Mouse (Mus musculus) stomach, embryonic 15.5 days (tissue): ENCODE results near the gene Apon. TPM values are rescaled to one million over a fixed set of nuclear protein-coding genes. Genes with fewer than 3 reads are reported as not detected.
"Not testable (repeated sequence)": the region's sequence is repeated elsewhere in the genome, so short reads cannot be mapped to it uniquely, and the experiment has no call there.

ENCODE experiments used
- ATAC-seq: fragments of 200-750 bp; cut with Nextera tagmentation; 2 replicates; pipeline ENCODE4 v1.8.0; 2017; ENCODE audit warnings: low read depth, moderate number of reproducible peaks, moderate TSS enrichment; ENCODE audit not compliant: insufficient read depth, low FRiP score
- H3K27ac ChIP-seq: fragments of 300-500 bp; sonication (generic); 2 replicates; pipeline ENCODE4 v1.5.1; 2015; ENCODE audit warnings: mild to moderate bottlenecking, inconsistent platforms
- H3K27me3 ChIP-seq: fragments of 300-500 bp; sonication (generic); replicated peaks from 2 replicates; pipeline ENCODE4 v1.6.1; 2015; ENCODE audit warnings: inconsistent platforms
- H3K36me3 ChIP-seq: fragments of 300-500 bp; sonication (generic); 2 replicates; pipeline ENCODE4 v1.6.1; 2015; ENCODE audit warnings: inconsistent platforms
- H3K4me1 ChIP-seq: fragments of 300-500 bp; sonication (generic); 2 replicates; pipeline ENCODE4 v1.6.1; 2015; ENCODE audit warnings: inconsistent platforms
- H3K4me2 ChIP-seq: fragments of 300-500 bp; sonication (generic); 2 replicates; pipeline ENCODE4 v1.6.1; 2015; ENCODE audit warnings: mild to moderate bottlenecking, inconsistent platforms
- H3K4me3 ChIP-seq: fragments of 300-500 bp; sonication (generic); replicated peaks from 2 replicates; pipeline ENCODE4 v1.5.1; 2015; ENCODE audit warnings: inconsistent platforms
- H3K9ac ChIP-seq: fragments of 300-500 bp; sonication (generic); 2 replicates; pipeline ENCODE4 v1.6.1; 2015; ENCODE audit warnings: inconsistent platforms
- H3K9me3 ChIP-seq: fragments of 300-500 bp; sonication (generic); 2 replicates; pipeline ENCODE4 v1.6.1; 2016; ENCODE audit warnings: inconsistent platforms
- WGBS: fragments of 180-500 bp; shearing (Covaris S2); methylation state at CpG from one replicate; pipeline ENCODE4 v1.1.7; 2015; 5-methylcytosine and 5-hydroxymethylcytosine counted together
- polyA plus RNA-seq: library from polyadenylated mRNA; unstranded; fragments of >200 nt; fragmentation: Nextera tagmentation; extraction: Ambion mirVana; gene quantifications from 2 replicates; pipeline ENCODE4 v1.2.1, GENCODE M21; 2015

The Apon gene
- polyA plus RNA-seq, 1 experiment from 2014 or later, result 0.55 TPM

- Histone ChIP-seq H3K27me3 (no peaks in the 10 kb centered on the region), H3K36me3 (no peaks in the 10 kb centered on the region), H3K4me3 (no peak overlapping the region), H3K9me3 (no peaks in the 10 kb centered on the region), H3K4me1 (no peaks in the 10 kb centered on the region), H3K27ac (no peak overlapping the region), H3K9ac (no peak overlapping the region), H3K4me2 (no peak overlapping the region)
- ATAC-seq, result no peak
- 74% methylated on average over 22 of the region's 22 CpGs for WGBS
Observed at GRCm38 (mm10) chr10:128262300-128262699, 8.4 kb downstream of the Apon start.

- Histone ChIP-seq H3K9me3 (no peaks in the 10 kb centered on the region), H3K27ac (no peak overlapping the region), H3K9ac (no peak overlapping the region), H3K4me2 (no peak overlapping the region), H3K4me3 (no peak overlapping the region), H3K36me3 (no peaks in the 10 kb centered on the region), H3K27me3 (no peaks in the 10 kb centered on the region), H3K4me1 (no peaks in the 10 kb centered on the region)
- WGBS, result 77% methylated on average over 6 of the region's 6 CpGs
- ATAC-seq, result no peak
Observed at GRCm38 (mm10) chr10:128263393-128264310, 9.8 kb downstream of the Apon start.

DNA sequence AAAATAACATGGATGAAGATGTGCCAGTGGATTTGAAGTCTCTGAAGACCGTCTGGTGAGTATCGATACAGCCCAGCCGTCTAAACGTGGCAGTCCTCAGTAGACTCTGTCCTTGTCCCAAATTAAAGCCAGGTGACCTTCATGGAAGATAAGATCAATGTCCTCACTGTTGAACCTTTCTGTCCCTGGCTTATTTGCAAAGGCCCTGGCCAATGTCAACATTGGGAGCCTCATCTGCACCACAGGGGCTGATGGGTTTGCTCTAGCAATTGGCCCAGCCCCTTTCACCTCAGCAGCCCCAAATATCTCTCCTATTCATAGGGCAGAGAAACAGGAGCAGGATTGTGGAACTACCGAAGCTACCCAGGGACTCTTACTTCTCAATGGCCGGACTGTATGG, 14.5 kb downstream of the Apon start, which contains the start of gene Apof:
TSS of gene Apof (plus strand) at position 301 of the 400 bp plus-strand sequence.
- no peaks in the 10 kb centered on the region for H3K27me3 ChIP-seq
- H3K36me3 ChIP-seq, result no peaks in the 10 kb centered on the region
- H3K9ac ChIP-seq, result no peak within 1 kb of the TSS
- H3K4me1 ChIP-seq, result no peaks in the 10 kb centered on the region
- H3K4me3 ChIP-seq, result no peak within 1 kb of the TSS
- no peak within 1 kb of the TSS for H3K4me2 ChIP-seq
- H3K27ac ChIP-seq, result no peak within 1 kb of the TSS
- no peaks in the 10 kb centered on the region for H3K9me3 ChIP-seq
- ATAC-seq, result no peak
- WGBS, result 69% methylated on average over 6 of the region's 6 CpGs

GRCm38 (mm10) chr10:128269206-128269910, 15.5 kb downstream of the Apon start:
- WGBS, result 89% methylated on average over 16 of the region's 16 CpGs
- Histone ChIP-seq H3K9ac (no peak overlapping the region), H3K4me2 (peak overlapping the region; percentile 71; the same call in 1 of the 2 replicates), H3K27ac (no peak overlapping the region), H3K4me1 (no peaks in the 10 kb centered on the region), H3K36me3 (no peaks in the 10 kb centered on the region), H3K4me3 (no peak overlapping the region), H3K27me3 (no peaks in the 10 kb centered on the region), H3K9me3 (no peaks in the 10 kb centered on the region)
- no peak for ATAC-seq

DNA sequence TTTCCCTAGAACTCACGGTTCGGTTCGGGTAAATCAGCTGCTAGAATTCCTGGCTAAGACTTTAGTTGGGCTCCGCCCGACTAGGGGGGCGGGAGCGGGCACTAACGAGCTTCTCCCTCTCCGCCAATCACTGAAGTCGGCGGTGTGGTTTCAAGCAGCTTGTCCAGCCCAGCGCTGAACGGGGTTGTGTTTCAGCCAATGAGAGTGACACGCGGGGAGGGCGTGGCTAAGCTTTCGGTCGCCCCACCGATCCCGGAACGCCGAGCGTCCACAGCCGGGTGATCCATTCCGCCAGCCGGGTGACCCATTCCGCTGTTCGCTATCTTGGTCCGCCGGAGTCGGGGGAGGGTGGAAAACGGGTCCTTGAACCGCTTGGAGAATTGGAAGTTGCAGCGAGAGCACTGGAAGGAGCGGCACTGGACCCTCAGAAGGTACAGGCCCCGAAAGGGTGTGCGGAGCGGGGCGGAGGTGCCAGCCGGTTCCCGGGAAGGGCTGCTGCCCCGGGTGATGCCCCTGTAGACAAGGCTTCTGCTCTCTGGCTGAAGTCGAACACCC, 16.5 kb downstream of the Apon start, which contains the start of gene Stat2:
TSS of gene Stat2 (plus strand) at position 273 of the 555 bp plus-strand sequence.
- Histone ChIP-seq H3K4me1 (no peaks in the 10 kb centered on the region), H3K4me3 (peak within 1 kb of the TSS; percentile 84), H3K9ac (peak within 1 kb of the TSS; percentile 78), H3K27me3 (no peaks in the 10 kb centered on the region), H3K9me3 (no peaks in the 10 kb centered on the region), H3K4me2 (peak within 1 kb of the TSS; percentile 71), H3K27ac (peak within 1 kb of the TSS; percentile 72), H3K36me3 (no peaks in the 10 kb centered on the region)
- 0% methylated on average over 43 of the region's 43 CpGs for WGBS
- ATAC-seq, result peak; percentile 99

GRCm38 (mm10) chr10:128270866-128271265, 17.0 kb downstream of the Apon start:
- Histone ChIP-seq H3K27ac (peak overlapping the region; percentile 72), H3K9me3 (no peaks in the 10 kb centered on the region)

GRCm38 (mm10) chr10:128271883-128272282, 18.0 kb downstream of the Apon start:
- H3K9me3 ChIP-seq, result no peaks in the 10 kb centered on the region
- no peaks in the 10 kb centered on the region for H3K27me3 ChIP-seq
- WGBS, result 65% methylated on average over 2 of the region's 2 CpGs
- H3K4me1 ChIP-seq, result no peaks in the 10 kb centered on the region
- H3K9ac ChIP-seq, result no peak overlapping the region
- H3K36me3 ChIP-seq, result peaks cover 3% of the 10 kb centered on the region; the same call in 1 of the 2 replicates
- ATAC-seq, result no peak
- no peak overlapping the region for H3K4me2 ChIP-seq
- no peak overlapping the region for H3K4me3 ChIP-seq
- no peak overlapping the region for H3K27ac ChIP-seq

More at GRCm38 (mm10) chr10:128270866-128271265, 17.0 kb downstream of the Apon start:
- WGBS, result 39% methylated on average over 7 of the region's 7 CpGs
- Histone ChIP-seq H3K4me2 (peak overlapping the region; percentile 71), H3K9ac (peak overlapping the region; percentile 78), H3K4me1 (no peaks in the 10 kb centered on the region), H3K27me3 (no peaks in the 10 kb centered on the region), H3K4me3 (peak overlapping the region; percentile 84), H3K36me3 (no peaks in the 10 kb centered on the region)
- ATAC-seq, result no peak

- H3K4me3 ChIP-seq, H3K36me3 ChIP-seq, H3K27me3 ChIP-seq, ATAC-seq, H3K9ac ChIP-seq, H3K4me2 ChIP-seq, H3K27ac ChIP-seq, H3K4me1 ChIP-seq, H3K9me3 ChIP-seq: not testable (repeated sequence)
- WGBS, result 89% methylated on average over 6 of the region's 7 CpGs
Observed at GRCm38 (mm10) chr10:128272819-128273439, 19.0 kb downstream of the Apon start.

DNA sequence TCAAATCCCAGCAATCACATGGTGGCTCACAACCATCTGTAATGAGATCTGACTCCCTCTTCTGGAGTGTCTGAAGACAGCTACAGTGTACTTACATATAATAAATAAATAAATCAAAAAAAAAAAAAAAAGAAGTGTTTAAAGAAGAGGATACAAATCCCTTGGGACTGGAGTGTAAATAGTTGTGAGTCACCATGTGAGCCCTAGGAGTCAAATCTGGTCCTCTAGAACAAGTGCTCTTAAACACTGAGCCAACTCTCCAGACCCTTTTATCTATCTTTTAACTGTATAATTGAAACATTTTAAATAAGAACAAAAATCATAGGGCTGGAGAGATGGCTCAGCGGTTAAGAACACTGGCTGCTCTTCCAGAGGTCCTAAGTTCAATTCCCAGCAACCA, 21.5 kb downstream of the Apon start:
- H3K4me2 ChIP-seq, H3K27me3 ChIP-seq, H3K27ac ChIP-seq, H3K4me1 ChIP-seq, H3K9me3 ChIP-seq, H3K9ac ChIP-seq, ATAC-seq, H3K4me3 ChIP-seq: not testable (repeated sequence)
- WGBS, result 94% methylated on average over 1 of the region's 1 CpGs
- peaks cover 15% of the 10 kb centered on the region; the same call in 1 of the 2 replicates for H3K36me3 ChIP-seq

GRCm38 (mm10) chr10:128278158-128278557, 24.3 kb downstream of the Apon start:
- Histone ChIP-seq H3K36me3 (peaks cover 17% of the 10 kb centered on the region), H3K4me1 (no peaks in the 10 kb centered on the region), H3K27ac (no peak overlapping the region), H3K27me3 (no peaks in the 10 kb centered on the region), H3K9ac (no peak overlapping the region), H3K4me2 (no peak overlapping the region), H3K4me3 (no peak overlapping the region), H3K9me3 (no peaks in the 10 kb centered on the region)
- ATAC-seq, result 0 out of 2 replicates have a peak, but pooled peaks have one; percentile 10
- WGBS, result 58% methylated on average over 6 of the region's 6 CpGs

DNA sequence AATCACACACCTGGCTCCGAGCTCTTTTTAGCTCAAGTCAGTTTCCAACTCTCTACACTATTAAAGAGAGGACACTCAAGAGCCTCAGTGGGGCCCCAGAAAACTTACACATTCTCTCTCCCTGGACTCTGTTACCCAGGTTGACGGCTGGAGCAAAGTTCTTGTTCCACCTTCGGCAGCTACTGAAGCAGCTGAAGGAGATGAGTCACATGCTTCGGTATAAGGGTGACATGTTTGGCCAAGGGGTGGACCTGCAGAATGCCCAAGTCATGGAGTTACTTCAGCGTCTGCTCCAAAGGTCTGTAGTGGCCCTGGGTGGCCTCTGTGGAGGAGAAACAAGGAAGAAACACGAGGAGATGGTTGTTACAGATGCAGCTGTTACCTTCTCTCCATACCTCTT, 27.0 kb downstream of the Apon start:
- Histone ChIP-seq H3K9me3 (no peaks in the 10 kb centered on the region), H3K4me2 (no peak overlapping the region), H3K4me1 (no peaks in the 10 kb centered on the region), H3K4me3 (no peak overlapping the region), H3K36me3 (peaks cover 33% of the 10 kb centered on the region), H3K27ac (no peak overlapping the region), H3K9ac (no peak overlapping the region), H3K27me3 (no peaks in the 10 kb centered on the region)
- 78% methylated on average over 6 of the region's 6 CpGs for WGBS
- no peak for ATAC-seq
